Mouse (Mus musculus) myocyte (in vitro differentiated cells): ENCODE measurements around the gene Samm50. TPM values are rescaled to one million over a fixed set of nuclear protein-coding genes. Genes with fewer than 3 reads are reported as not detected.

Source experiments
- H3K27me3 ChIP-seq: one replicate; pipeline ENCODE4 v1.6.1; 2011; ENCODE audit not compliant: control insufficient read depth, insufficient read depth, insufficient read length
- H3K36me3 ChIP-seq: one replicate; pipeline ENCODE4 v1.6.1; 2011; ENCODE audit not compliant: control insufficient read depth, insufficient read depth
- H3K4me2 ChIP-seq: one replicate; pipeline ENCODE4 v1.6.1; 2011; ENCODE audit warnings: low read depth, control low read depth
- H3K4me3 ChIP-seq: one replicate; pipeline ENCODE4 v1.5.1; 2011; ENCODE audit warnings: mild to moderate bottlenecking, control low read depth, moderate library complexity
- H3K79me2 ChIP-seq: one replicate; pipeline ENCODE4 v1.6.1; 2011; ENCODE audit not compliant: control insufficient read depth, insufficient read depth
- H3ac ChIP-seq: one replicate; pipeline ENCODE4 v1.6.1; 2011; ENCODE audit not compliant: control insufficient read depth, insufficient read length
- CEBPB ChIP-seq: IDR thresholded peaks from 2 replicates; pipeline ENCODE4 v1.6.1; 2011; ENCODE audit warnings: mild to moderate bottlenecking, moderate library complexity; ENCODE audit not compliant: poor library complexity, insufficient read depth, severe bottlenecking
- E2F4 ChIP-seq: IDR thresholded peaks from one replicate; pipeline ENCODE4 v1.6.1; 2011; ENCODE audit warnings: mild to moderate bottlenecking, control low read depth, moderate library complexity; ENCODE audit not compliant: insufficient read depth
- MAX ChIP-seq: IDR thresholded peaks from one replicate; pipeline ENCODE4 v1.6.1; 2011; ENCODE audit warnings: low read depth, mild to moderate bottlenecking, control low read depth
- MYOD1 ChIP-seq, 3 experiments: IDR thresholded peaks; one replicate each; pipeline ENCODE4 v1.6.1; 2011; ENCODE audit warnings: control low read depth in 2 of 3, low read depth in 2 of 3, mild to moderate bottlenecking in 2 of 3, moderate library complexity in 1 of 3; ENCODE audit not compliant: insufficient read length in 2 of 3, control insufficient read depth in 1 of 3
- MYOG ChIP-seq, 3 experiments: IDR thresholded peaks; one replicate each; pipeline ENCODE4 v1.6.1; 2011; ENCODE audit warnings: control low read depth in 2 of 3, low read depth in 2 of 3, mild to moderate bottlenecking in 2 of 3; ENCODE audit not compliant: insufficient read length in 2 of 3, control insufficient read depth in 1 of 3, insufficient read depth in 1 of 3
- POLR2A ChIP-seq: IDR thresholded peaks from one replicate; pipeline ENCODE4 v1.6.1; 2011; ENCODE audit warnings: low read depth, mild to moderate bottlenecking, control low read depth, moderate library complexity; ENCODE audit not compliant: insufficient read length
- POLR2AphosphoS2 ChIP-seq: IDR thresholded peaks from one replicate; pipeline ENCODE4 v1.6.1; 2011; ENCODE audit warnings: low read depth, control low read depth; ENCODE audit not compliant: insufficient read length
- REST ChIP-seq: IDR thresholded peaks from one replicate; pipeline ENCODE4 v1.6.1; 2011; ENCODE audit warnings: mild to moderate bottlenecking, control low read depth, moderate library complexity; ENCODE audit not compliant: insufficient read depth, insufficient read length
- SRF ChIP-seq: IDR thresholded peaks from one replicate; pipeline ENCODE4 v1.6.1; 2011; ENCODE audit warnings: low read depth; ENCODE audit not compliant: control insufficient read depth, insufficient read length
- TCF12 ChIP-seq: IDR thresholded peaks from one replicate; pipeline ENCODE4 v1.6.1; 2011; ENCODE audit warnings: mild to moderate bottlenecking, control low read depth; ENCODE audit not compliant: poor library complexity, insufficient read depth, severe bottlenecking
- TCF3 ChIP-seq: IDR thresholded peaks from one replicate; pipeline ENCODE4 v1.6.1; 2011; ENCODE audit warnings: low read depth, control low read depth; ENCODE audit not compliant: insufficient read length
- USF1 ChIP-seq: IDR thresholded peaks from one replicate; pipeline ENCODE4 v1.6.1; 2011; ENCODE audit warnings: low read depth, mild to moderate bottlenecking, control low read depth, moderate library complexity
- polyA plus RNA-seq: library from polyadenylated mRNA; unstranded; fragments of >200 nt; fragmentation: generic; extraction: Trizol; gene quantifications from one replicate; pipeline ENCODE4 v1.2.1, GENCODE M21; 2012; ENCODE audit warnings: missing spikeins

The Samm50 gene
- polyA plus RNA-seq, 1 experiment = 116 TPM

DNA sequence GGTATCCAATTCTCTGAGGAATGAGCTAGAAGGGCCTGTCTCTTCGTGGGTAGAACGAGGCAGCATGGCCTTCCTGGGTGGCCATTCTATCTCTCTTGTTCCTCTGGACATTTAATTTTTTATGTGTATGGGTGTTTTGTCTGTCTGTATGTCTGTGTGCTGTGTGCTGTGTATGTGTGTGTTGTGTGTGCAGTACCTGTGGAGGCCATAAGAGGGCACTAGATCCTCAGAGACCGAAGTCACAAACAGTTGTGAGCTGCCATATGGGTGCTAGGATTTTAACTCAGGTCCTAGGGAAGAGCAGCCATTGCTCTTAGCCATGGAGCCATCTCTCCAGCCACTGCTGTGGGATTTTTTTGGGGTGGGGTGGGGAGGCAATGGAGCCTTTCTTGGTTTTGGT lies 55.3 kb downstream of the Samm50 start:
- no peak overlapping the region for H3K4me3 ChIP-seq
- H3ac ChIP-seq = no peak overlapping the region
- peaks cover 98% of the 10 kb centered on the region for H3K79me2 ChIP-seq
- peaks cover 12% of the 10 kb centered on the region for H3K36me3 ChIP-seq
- no peak overlapping the region for H3K4me2 ChIP-seq
- TF ChIP-seq TCF3 (no peak), MAX (no peak), E2F4 (no peak), MYOD1 (IDR thresholded peaks at IDR 0.05; ENCODE audit: control insufficient read depth in 1 of 3, insufficient read length in 2 of 3, low read depth in 2 of 3) (no peak), USF1 (no peak), MYOG (IDR thresholded peaks at IDR 0.05; ENCODE audit: control insufficient read depth in 1 of 3, insufficient read depth in 1 of 3, insufficient read length in 2 of 3, low read depth in 2 of 3) (no peak), CEBPB (no peak)
- H3K27me3 ChIP-seq = no peaks in the 10 kb centered on the region

DNA sequence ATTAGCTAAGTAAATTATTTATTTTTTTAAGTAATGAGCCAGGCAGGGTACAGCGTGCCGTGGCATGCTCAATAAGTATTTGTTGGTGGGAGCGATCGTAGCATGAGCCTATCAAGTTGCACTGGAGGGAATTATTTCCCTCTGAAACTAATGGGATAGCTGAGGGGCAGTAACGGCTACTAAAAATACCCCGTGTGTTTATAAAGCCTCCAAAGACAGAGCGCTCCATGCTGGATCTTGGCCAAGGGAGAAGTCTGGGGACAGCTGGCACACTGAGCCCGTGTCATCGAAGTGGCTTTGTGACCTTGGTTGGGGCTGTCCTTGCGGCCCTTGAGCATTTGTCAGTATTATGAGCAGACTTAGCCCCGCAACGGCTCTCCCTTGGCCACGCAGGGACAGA lies 59.2 kb downstream of the Samm50 start:
- Histone ChIP-seq H3K4me2 (peak overlapping the region; percentile 31), H3K79me2 (peaks cover 90% of the 10 kb centered on the region), H3K36me3 (peaks cover 5% of the 10 kb centered on the region), H3ac (no peak overlapping the region), H3K4me3 (no peak overlapping the region), H3K27me3 (no peaks in the 10 kb centered on the region)
- TF ChIP-seq TCF12 (peak; percentile 50), TCF3 (peak; percentile 59), MYOD1 (IDR thresholded peaks at IDR 0.05; ENCODE audit: control insufficient read depth in 1 of 3, insufficient read length in 2 of 3, low read depth in 2 of 3) (peak; percentile 49 to 90 (median 66)), MYOG (IDR thresholded peaks at IDR 0.05; ENCODE audit: control insufficient read depth in 1 of 3, insufficient read depth in 1 of 3, insufficient read length in 2 of 3, low read depth in 2 of 3) (peak; percentile 54 to 96 (median 94)), E2F4 (no peak), POLR2AphosphoS2 (no peak)

DNA sequence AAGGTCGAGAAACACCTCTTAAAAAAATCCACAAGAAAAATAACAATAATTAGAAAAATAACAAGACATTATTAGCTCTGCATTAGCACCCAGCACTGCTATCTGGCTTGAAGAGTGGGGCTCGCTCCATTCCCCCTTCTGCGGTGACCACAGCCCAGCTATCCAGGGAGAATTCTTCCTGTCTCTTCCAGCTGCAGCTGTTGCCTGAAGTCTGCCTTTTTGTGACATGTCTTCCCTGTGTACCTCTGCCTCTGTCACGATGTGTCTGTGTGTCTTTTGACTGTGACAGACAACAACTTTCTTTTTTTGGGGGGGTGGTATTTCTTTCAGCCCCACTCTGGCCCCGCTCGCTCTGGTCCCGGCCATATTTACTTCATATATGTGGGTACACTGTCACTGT lies 60.6 kb downstream of the Samm50 start:
- no peaks in the 10 kb centered on the region for H3K36me3 ChIP-seq
- no peak overlapping the region for H3ac ChIP-seq
- no peaks in the 10 kb centered on the region for H3K27me3 ChIP-seq
- no peak overlapping the region for H3K4me3 ChIP-seq
- peaks cover 90% of the 10 kb centered on the region for H3K79me2 ChIP-seq
- H3K4me2 ChIP-seq = peak overlapping the region; percentile 19
- TF ChIP-seq USF1 (no peak), MYOD1 (IDR thresholded peaks at IDR 0.05; ENCODE audit: control insufficient read depth in 1 of 3, insufficient read length in 2 of 3, low read depth in 2 of 3) (peak; percentile 66 to 98 (median 94)), MYOG (IDR thresholded peaks at IDR 0.05; ENCODE audit: control insufficient read depth in 1 of 3, insufficient read depth in 1 of 3, insufficient read length in 2 of 3, low read depth in 2 of 3) (peak; percentile 27 to 84 (median 44)), TCF3 (peak; percentile 30), TCF12 (peak; percentile 64), REST (no peak)

DNA sequence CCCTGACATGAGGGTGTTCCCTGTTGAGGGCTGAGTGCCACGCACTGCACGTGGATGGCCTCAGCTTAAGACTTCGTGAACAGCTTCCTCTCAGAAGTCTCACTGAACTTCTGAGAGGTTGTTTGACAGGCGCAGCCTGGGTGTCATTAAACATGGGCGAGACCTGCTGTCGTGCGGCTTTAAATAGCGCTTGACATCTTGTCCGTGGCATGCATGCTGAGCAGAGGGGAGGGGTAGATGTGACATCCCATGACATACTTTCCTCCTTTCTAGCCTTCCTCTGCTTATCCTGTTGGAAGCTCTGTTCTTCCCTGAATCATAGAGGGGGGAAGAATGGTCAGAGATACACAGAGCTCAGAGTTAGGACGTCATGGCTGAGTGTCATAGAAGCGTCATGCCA lies 61.7 kb downstream of the Samm50 start:
- peaks cover 86% of the 10 kb centered on the region for H3K79me2 ChIP-seq
- TF ChIP-seq POLR2A (peak; percentile 18), SRF (no peak), MYOD1 (IDR thresholded peaks at IDR 0.05; ENCODE audit: control insufficient read depth in 1 of 3, insufficient read length in 2 of 3, low read depth in 2 of 3) (peak; percentile 58 to 96 (median 85)), USF1 (no peak), TCF12 (peak; percentile 30), REST (no peak), POLR2AphosphoS2 (peak; percentile 35), E2F4 (no peak), TCF3 (no peak), CEBPB (no peak), MAX (no peak), MYOG (IDR thresholded peaks at IDR 0.05; ENCODE audit: control insufficient read depth in 1 of 3, insufficient read depth in 1 of 3, insufficient read length in 2 of 3, low read depth in 2 of 3) (peak; percentile 32 to 93 (median 64))
- no peak overlapping the region for H3K4me3 ChIP-seq
- H3K36me3 ChIP-seq = no peaks in the 10 kb centered on the region
- H3ac ChIP-seq = no peak overlapping the region
- H3K27me3 ChIP-seq = no peaks in the 10 kb centered on the region
- peak overlapping the region; percentile 19 for H3K4me2 ChIP-seq

DNA sequence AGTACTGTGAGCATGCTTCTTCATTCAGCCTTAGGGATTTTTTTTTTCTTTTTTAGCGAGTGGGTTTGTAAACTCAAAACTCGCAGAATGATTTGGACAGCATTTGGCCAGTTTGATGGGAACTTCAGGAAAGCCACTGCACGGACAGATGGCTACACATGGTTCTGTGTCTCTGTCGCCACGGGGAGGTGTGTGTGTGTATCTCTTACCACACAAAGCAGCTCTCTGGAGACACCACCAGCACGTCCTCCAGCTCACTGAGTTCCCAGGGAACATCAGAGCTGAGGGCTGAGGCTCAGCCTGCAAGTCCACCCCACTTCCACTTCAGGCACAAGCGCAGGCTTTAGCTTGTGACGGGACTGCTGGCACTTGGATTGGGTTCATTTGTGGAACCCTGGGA lies 62.3 kb downstream of the Samm50 start:
- no peaks in the 10 kb centered on the region for H3K36me3 ChIP-seq
- peak overlapping the region; percentile 19 for H3K4me2 ChIP-seq
- H3K27me3 ChIP-seq = no peaks in the 10 kb centered on the region
- H3K4me3 ChIP-seq = no peak overlapping the region
- TF ChIP-seq POLR2AphosphoS2 (no peak), POLR2A (no peak), E2F4 (no peak), TCF12 (no peak), MAX (no peak), SRF (no peak), MYOG (IDR thresholded peaks at IDR 0.05; ENCODE audit: control insufficient read depth in 1 of 3, insufficient read depth in 1 of 3, insufficient read length in 2 of 3, low read depth in 2 of 3) (no peak), MYOD1 (IDR thresholded peaks at IDR 0.05; ENCODE audit: control insufficient read depth in 1 of 3, insufficient read length in 2 of 3, low read depth in 2 of 3) (no peak), REST (no peak), USF1 (no peak), TCF3 (no peak), CEBPB (no peak)
- peaks cover 86% of the 10 kb centered on the region for H3K79me2 ChIP-seq
- no peak overlapping the region for H3ac ChIP-seq
